Mouse (Mus musculus) thymus, adult 2 months (tissue): Measurements from ENCODE around the gene Morc4.

Experiments used
- CTCF ChIP-seq: fragments of 200-500 bp; IDR thresholded peaks from 2 replicates; pipeline ENCODE4 v1.5.1; 2012; ENCODE audit warnings: mild to moderate bottlenecking, control low read depth, low read length, moderate library complexity, borderline replicate concordance; ENCODE audit not compliant: control insufficient read depth, poor library complexity, insufficient read depth; ENCODE audit errors: extremely low read depth
- POLR2A ChIP-seq: fragments of 200-500 bp; IDR thresholded peaks from 2 replicates; pipeline ENCODE4 v1.6.1; 2012; ENCODE audit warnings: mild to moderate bottlenecking, low read length, control low read depth, moderate library complexity; ENCODE audit not compliant: control insufficient read depth, poor library complexity, insufficient read depth; ENCODE audit errors: extremely low read depth

DNA sequence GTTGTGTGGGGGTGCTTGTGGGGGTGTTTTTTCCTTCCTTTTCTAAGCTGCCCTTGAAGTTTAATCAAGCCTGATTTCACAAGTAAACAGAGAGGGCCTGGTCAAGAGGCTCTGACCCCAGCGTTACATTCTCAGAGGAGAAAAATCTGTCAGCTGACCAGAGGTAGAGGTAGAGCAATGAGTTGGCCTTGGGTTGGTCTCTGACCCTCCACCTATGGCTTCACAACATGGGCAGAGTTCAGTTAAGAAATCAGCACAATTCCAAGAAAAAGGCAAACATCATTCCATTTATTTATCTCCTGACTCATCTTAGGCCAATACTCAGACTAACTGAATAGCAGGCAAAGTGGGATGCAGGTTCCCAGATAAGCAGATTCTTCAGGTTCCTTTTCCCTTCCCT, 92.6 kb downstream of the Morc4 start:
- TF ChIP-seq POLR2A (no peak), CTCF (no peak)
